Comparison of ENCODE assay signal across 11 mouse cellular contexts in the genomic region with DNA sequence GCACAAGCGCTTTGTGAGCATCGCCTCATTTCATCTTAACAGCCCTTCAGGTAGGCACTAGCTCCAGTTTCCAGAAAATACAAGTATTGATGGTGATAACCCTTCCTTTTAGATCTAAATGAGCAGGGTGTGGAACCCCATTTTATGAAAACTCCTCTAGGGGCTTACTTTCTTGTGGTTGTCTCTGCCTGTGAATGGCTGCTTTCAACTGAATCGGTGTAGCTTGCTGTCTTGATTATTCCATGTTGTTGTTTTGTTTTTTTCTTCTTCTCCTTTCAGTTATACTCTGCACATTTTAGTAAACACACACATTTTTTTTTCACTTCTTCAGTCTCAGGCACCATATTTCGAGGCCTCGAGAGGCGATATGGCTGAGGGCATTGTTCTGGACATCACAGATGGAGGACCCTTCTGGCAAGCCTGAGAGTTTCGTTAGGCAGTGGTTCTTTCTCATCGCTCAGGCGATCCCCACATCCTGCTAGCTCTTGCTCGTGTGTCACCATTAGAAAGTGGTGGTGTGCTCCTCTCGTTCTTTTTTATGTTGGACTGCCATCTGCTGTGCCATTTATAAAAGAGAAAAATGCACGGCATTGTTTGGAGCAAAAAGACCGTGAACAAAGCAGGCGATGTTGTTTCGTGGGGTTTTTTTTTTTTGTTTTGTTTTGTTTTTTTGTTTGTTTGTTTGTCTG. TPM values are rescaled to one million over a fixed set of nuclear protein-coding genes. Genes with fewer than 3 reads are reported as not detected.
DNase-seq lines count a peak whose midpoint lies in the region; ATAC-seq and TF ChIP-seq lines count a peak whose summit lies in the region.
"Had no signal": no experiment of that assay in that cellular context is flagged by ENCODE, and none has a peak within 500 bp of the region (broad histone marks: within the 10 kb centered on the region; RNA-seq: fewer than 3 reads in every experiment).

No protein-coding gene starts in this region.

- no peak overlapping the region for H3K4me3 ChIP-seq in forebrain, embryonic 11.5 days (ENCODE audit: low read depth, low read length)
- H3K4me3 ChIP-seq in forebrain, embryonic 10.5 days, result no peak overlapping the region
- no peak overlapping the region for H3K4me3 ChIP-seq in midbrain, embryonic 15.5 days
- no peak overlapping the region for H3K4me3 ChIP-seq in liver, embryonic 11.5 days (ENCODE audit: low read depth, low read length)
- no peak overlapping the region for H3K4me3 ChIP-seq in lung, postnatal 0 days (ENCODE audit: low read depth, low read length)
- H3K4me3 ChIP-seq: limb, embryonic 15.5 days had no signal

- no peak for TF ChIP-seq EP300 in lung, postnatal 0 days (IDR thresholded peaks at IDR 0.05)

- H3K4me2 ChIP-seq in forebrain, embryonic 11.5 days (ENCODE audit: low read depth, low read length, severe bottlenecking), result no peak overlapping the region
- no peak overlapping the region for H3K4me2 ChIP-seq in midbrain, embryonic 15.5 days
- H3K4me2 ChIP-seq in liver, embryonic 11.5 days, result no peak overlapping the region
- H3K4me2 ChIP-seq in lung, postnatal 0 days (replicated peaks; ENCODE audit: low read depth, low read length), result no peak overlapping the region
- H3K4me2 ChIP-seq: limb, embryonic 15.5 days had no signal

- no peak for TF ChIP-seq CTCF in lung, postnatal 0 days (IDR thresholded peaks at IDR 0.05)

- H3K4me1 ChIP-seq in forebrain, embryonic 11.5 days (replicated peaks; ENCODE audit: control insufficient read depth, insufficient read depth, low read length), result no peaks in the 10 kb centered on the region
- no peaks in the 10 kb centered on the region for H3K4me1 ChIP-seq in forebrain, embryonic 10.5 days
- H3K4me1 ChIP-seq in midbrain, embryonic 15.5 days, result no peaks in the 10 kb centered on the region
- H3K4me1 ChIP-seq in liver, embryonic 11.5 days (replicated peaks; ENCODE audit: control insufficient read depth, insufficient read depth, low read length), result no peaks in the 10 kb centered on the region
- no peaks in the 10 kb centered on the region for H3K4me1 ChIP-seq in lung, postnatal 0 days (ENCODE audit: insufficient read depth, low read depth, low read length)
- H3K4me1 ChIP-seq: limb, embryonic 15.5 days had no signal

- DNase-seq in forebrain, embryonic 11.5 days (ENCODE audit: low spot score), result no peak
- no peak for DNase-seq in forebrain, embryonic 10.5 days (ENCODE audit: extremely low spot score, low spot score)
- DNase-seq in right cerebral cortex, postnatal 4 days, result peak; percentile 5
- DNase-seq in right cerebral cortex, postnatal 14 days, result no peak
- DNase-seq in liver, embryonic 11.5 days (ENCODE audit: low spot score), result no peak
- no peak for DNase-seq in spleen, adult 12 weeks (ENCODE audit: low spot score)
- no peak for DNase-seq in lung, postnatal 0 days (ENCODE audit: low spot score)
- DNase-seq: kidney, postnatal 36 days; lung, postnatal 14 days had no signal

- peaks cover 2% of the 10 kb centered on the region; the same call in 1 of the 2 replicates for H3K27me3 ChIP-seq in forebrain, embryonic 11.5 days (ENCODE audit: control insufficient read depth, insufficient read depth, low read length)
- peaks cover 76% of the 10 kb centered on the region for H3K27me3 ChIP-seq in forebrain, embryonic 10.5 days (ENCODE audit: poor library complexity, severe bottlenecking)
- peaks cover 6% of the 10 kb centered on the region; the same call in 1 of the 2 replicates for H3K27me3 ChIP-seq in midbrain, embryonic 15.5 days (replicated peaks)
- no peaks in the 10 kb centered on the region for H3K27me3 ChIP-seq in liver, embryonic 11.5 days (replicated peaks; ENCODE audit: control insufficient read depth, insufficient read depth, low read length)
- no peaks in the 10 kb centered on the region for H3K27me3 ChIP-seq in lung, postnatal 0 days (replicated peaks; ENCODE audit: insufficient read depth, low read length)

- no peak overlapping the region for H3K9ac ChIP-seq in forebrain, embryonic 11.5 days (ENCODE audit: low read length)
- no peak overlapping the region for H3K9ac ChIP-seq in midbrain, embryonic 15.5 days
- H3K9ac ChIP-seq in liver, embryonic 11.5 days (ENCODE audit: low read depth, low read length), result no peak overlapping the region
- H3K9ac ChIP-seq in lung, postnatal 0 days (replicated peaks; ENCODE audit: low read depth), result no peak overlapping the region
- H3K9ac ChIP-seq: limb, embryonic 15.5 days had no signal

- no peak overlapping the region for H3K27ac ChIP-seq in forebrain, embryonic 11.5 days (ENCODE audit: low read depth, low read length)
- H3K27ac ChIP-seq in forebrain, embryonic 10.5 days, result no peak overlapping the region
- no peak overlapping the region for H3K27ac ChIP-seq in midbrain, embryonic 15.5 days
- H3K27ac ChIP-seq in liver, embryonic 11.5 days (ENCODE audit: low read depth, low read length), result no peak overlapping the region
- no peak overlapping the region for H3K27ac ChIP-seq in lung, postnatal 0 days (ENCODE audit: low read length)
- H3K27ac ChIP-seq: limb, embryonic 15.5 days had no signal

- 58% methylated on average over 15 of the region's 15 CpGs for WGBS in forebrain, embryonic 11.5 days
- 77% methylated on average over 15 of the region's 15 CpGs for WGBS in forebrain, embryonic 10.5 days
- WGBS in midbrain, embryonic 15.5 days, result 41% methylated on average over 15 of the region's 15 CpGs
- 78% methylated on average over 15 of the region's 15 CpGs for WGBS in liver, embryonic 11.5 days
- WGBS in lung, postnatal 0 days, result 72% methylated on average over 15 of the region's 15 CpGs

- ATAC-seq in forebrain, embryonic 11.5 days (replicated peaks; ENCODE audit: low FRiP score), result 0 out of 2 replicates have a peak, but pooled peaks have one; percentile 71
- ATAC-seq in midbrain, embryonic 15.5 days (replicated peaks), result peak; percentile 92
- ATAC-seq in liver, embryonic 11.5 days (replicated peaks; ENCODE audit: low FRiP score), result no peak
- ATAC-seq in lung, postnatal 0 days, result no peak

- H3K36me3 ChIP-seq in forebrain, embryonic 11.5 days (ENCODE audit: control insufficient read depth, insufficient read depth, low read length), result no peaks in the 10 kb centered on the region
- H3K36me3 ChIP-seq in forebrain, embryonic 10.5 days (replicated peaks), result no peaks in the 10 kb centered on the region
- H3K36me3 ChIP-seq in midbrain, embryonic 15.5 days (replicated peaks), result no peaks in the 10 kb centered on the region
- no peaks in the 10 kb centered on the region for H3K36me3 ChIP-seq in liver, embryonic 11.5 days (ENCODE audit: control insufficient read depth, insufficient read depth, low read length)
- no peaks in the 10 kb centered on the region for H3K36me3 ChIP-seq in lung, postnatal 0 days (ENCODE audit: insufficient read depth, low read length)
- H3K36me3 ChIP-seq: limb, embryonic 15.5 days had no signal

- no peaks in the 10 kb centered on the region for H3K9me3 ChIP-seq in forebrain, embryonic 11.5 days (ENCODE audit: control insufficient read depth, low read length)
- H3K9me3 ChIP-seq in forebrain, embryonic 10.5 days, result no peaks in the 10 kb centered on the region
- H3K9me3 ChIP-seq in midbrain, embryonic 15.5 days, result no peaks in the 10 kb centered on the region
- H3K9me3 ChIP-seq in liver, embryonic 11.5 days (ENCODE audit: control insufficient read depth, low read length), result no peaks in the 10 kb centered on the region
- no peaks in the 10 kb centered on the region for H3K9me3 ChIP-seq in lung, postnatal 0 days (ENCODE audit: low read length)
- H3K9me3 ChIP-seq: limb, embryonic 15.5 days had no signal

RNA-seq across cellular contexts. Expression of a gene that starts 23.0 kb away (rescaled TPM):
- 18.9 and 20.7 TPM in 2 replicates for polyA plus RNA-seq in forebrain, embryonic 11.5 days (2014; fragmentation: Nextera tagmentation; extraction: Ambion mirVana)
- 16.8 and 18.3 TPM in 2 replicates for polyA plus RNA-seq in forebrain, embryonic 10.5 days (2016; fragmentation: Nextera tagmentation; extraction: Ambion mirVana)
- polyA plus RNA-seq in midbrain, embryonic 15.5 days (2015; fragmentation: Nextera tagmentation; extraction: Ambion mirVana), result 7.4 and 8.4 TPM in 2 replicates
- 15.1 and 15.5 TPM in 2 replicates for polyA plus RNA-seq in liver, embryonic 11.5 days (2014; fragmentation: Nextera tagmentation; extraction: Ambion mirVana)
- 7.9 and 9.5 TPM in 2 replicates for polyA plus RNA-seq in lung, postnatal 0 days (2015; fragmentation: Nextera tagmentation; extraction: Ambion mirVana)

Comparison
In these comparisons a context has a peak if more than half of its experiments do, and no peak if none do; other contexts are left out.
1. ATAC-seq: peak in forebrain, embryonic 11.5 days (single experiment) and midbrain, embryonic 15.5 days (single experiment); none in liver, embryonic 11.5 days (single experiment) and lung, postnatal 0 days (single experiment).